Mouse (Mus musculus): ENCODE data around the gene Laptm5. TPM values are rescaled to one million over a fixed set of nuclear protein-coding genes. Genes with fewer than 3 reads are reported as not detected.

The Laptm5 gene
- 39.1 and 42.5 TPM in 2 replicates for polyA plus RNA-seq (2014; fragmentation: Nextera tagmentation; extraction: Ambion mirVana)

DNA sequence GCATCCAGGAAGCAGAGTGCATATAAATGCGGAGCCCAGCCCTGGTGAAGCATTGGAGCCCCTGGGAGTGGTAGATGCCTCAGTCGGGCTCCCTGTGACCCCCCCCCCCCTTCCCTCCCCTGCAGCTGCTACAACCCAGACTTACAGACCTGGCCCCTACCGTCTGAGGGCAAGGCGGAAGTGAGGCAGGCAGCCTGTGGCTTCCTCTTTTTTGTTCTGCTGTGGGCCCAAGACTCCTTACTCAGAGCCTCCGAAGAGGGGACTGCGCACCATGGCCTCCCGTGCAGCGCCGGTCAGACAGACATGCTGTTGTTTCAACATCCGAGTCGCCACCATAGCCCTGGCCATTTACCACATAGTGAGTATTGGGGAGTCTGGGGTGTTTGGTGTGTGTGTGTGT lies at the start of gene Laptm5:
TSS of gene Laptm5 (plus strand) at position 49 of the 400 bp plus-strand sequence.
- DNase-seq (no peak), ATAC-seq (ENCODE audit: insufficient read depth) (no peak)
- Histone ChIP-seq H3K9me3 (ENCODE audit: low read depth, low read length) (no peaks in the 10 kb centered on the region), H3K4me1 (ENCODE audit: insufficient read depth) (no peaks in the 10 kb centered on the region), H3K4me3 (ENCODE audit: low read depth, low read length) (no peak within 1 kb of the TSS), H3K4me2 (no peak within 1 kb of the TSS), H3K27ac (ENCODE audit: low read depth) (no peak within 1 kb of the TSS), H3K36me3 (ENCODE audit: insufficient read depth) (no peaks in the 10 kb centered on the region), H3K27me3 (ENCODE audit: insufficient read depth, low read length) (no peaks in the 10 kb centered on the region), H3K9ac (no peak within 1 kb of the TSS)
- no peak for TF ChIP-seq CTCF (IDR thresholded peaks at IDR 0.05; ENCODE audit: low read depth)
- WGBS: 68% methylated on average over 11 of the region's 11 CpGs

DNA sequence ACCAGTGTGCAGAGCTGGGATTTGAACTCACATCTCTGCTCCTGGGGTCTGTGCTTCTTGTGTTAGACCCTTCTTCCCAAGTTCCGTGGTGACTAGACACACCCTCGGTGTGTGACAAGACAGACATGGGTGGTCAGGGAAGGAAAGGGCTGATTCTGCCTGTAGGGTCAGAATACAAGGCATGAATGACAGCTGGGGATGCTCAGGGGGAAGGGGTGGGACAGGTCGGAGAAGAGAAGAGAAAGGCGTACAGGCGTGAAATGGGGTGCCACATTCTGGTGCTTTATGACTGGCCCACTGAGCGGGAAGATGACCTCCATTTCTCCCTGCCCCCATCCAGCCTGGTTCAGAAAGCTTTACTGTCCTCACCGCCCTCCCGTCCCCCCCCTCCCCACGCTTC lies 47.5 kb upstream of the Laptm5 start:
- H3K27me3 ChIP-seq (ENCODE audit: insufficient read depth, low read length): peaks cover 10% of the 10 kb centered on the region; the same call in 1 of the 2 replicates
- H3K27ac ChIP-seq (ENCODE audit: low read depth): no peak overlapping the region
- no peak for ATAC-seq (ENCODE audit: insufficient read depth)

DNA sequence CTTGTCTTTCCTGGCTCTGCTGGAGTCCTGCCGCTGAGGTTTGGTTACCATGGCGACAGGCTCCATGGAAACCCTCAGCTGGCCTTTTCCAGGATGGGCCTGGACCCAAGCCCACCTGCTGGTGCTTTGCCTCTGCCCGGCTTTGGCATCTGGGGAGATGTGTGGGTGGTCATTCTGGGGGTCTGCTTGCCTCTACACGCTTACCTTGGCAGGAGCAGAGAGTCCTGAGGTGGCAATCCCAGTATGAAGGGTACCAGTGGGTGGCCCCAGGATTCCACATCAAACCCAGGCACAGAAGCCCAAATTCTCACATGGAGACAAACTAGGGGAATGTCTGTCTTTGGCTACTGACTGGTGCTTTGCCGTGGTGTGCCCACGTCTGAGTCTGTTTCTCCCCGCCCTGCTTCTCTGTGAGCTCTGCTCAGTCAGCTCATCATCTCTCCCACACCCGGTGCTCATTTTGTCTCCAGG lies 47.0 kb upstream of the Laptm5 start:
- Histone ChIP-seq H3K9ac (no peak overlapping the region), H3K27me3 (ENCODE audit: insufficient read depth, low read length) (peaks cover 10% of the 10 kb centered on the region; the same call in 1 of the 2 replicates), H3K9me3 (ENCODE audit: low read depth, low read length) (no peaks in the 10 kb centered on the region), H3K4me2 (no peak overlapping the region), H3K4me1 (ENCODE audit: insufficient read depth) (0 out of 2 replicates have a peak, but pooled peaks cover 3% of the 10 kb centered on the region), H3K4me3 (ENCODE audit: low read depth, low read length) (no peak overlapping the region), H3K27ac (ENCODE audit: low read depth) (no peak overlapping the region), H3K36me3 (ENCODE audit: insufficient read depth) (no peaks in the 10 kb centered on the region)
- DNase-seq (peak; percentile 34), ATAC-seq (ENCODE audit: insufficient read depth) (no peak)
- TF ChIP-seq CTCF (IDR thresholded peaks at IDR 0.05; ENCODE audit: low read depth): no peak
- 28% methylated on average over 8 of the region's 8 CpGs for WGBS

More for the DNA sequence above, 47.5 kb upstream of the Laptm5 start:
- no peak for TF ChIP-seq CTCF (IDR thresholded peaks at IDR 0.05; ENCODE audit: low read depth)
- Histone ChIP-seq H3K4me1 (ENCODE audit: insufficient read depth) (0 out of 2 replicates have a peak, but pooled peaks cover 3% of the 10 kb centered on the region), H3K4me2 (no peak overlapping the region), H3K4me3 (ENCODE audit: low read depth, low read length) (no peak overlapping the region), H3K9ac (no peak overlapping the region), H3K9me3 (ENCODE audit: low read depth, low read length) (no peaks in the 10 kb centered on the region), H3K36me3 (ENCODE audit: insufficient read depth) (no peaks in the 10 kb centered on the region)
- DNase-seq: no peak
- WGBS: 34% methylated on average over 8 of the region's 9 CpGs

DNA sequence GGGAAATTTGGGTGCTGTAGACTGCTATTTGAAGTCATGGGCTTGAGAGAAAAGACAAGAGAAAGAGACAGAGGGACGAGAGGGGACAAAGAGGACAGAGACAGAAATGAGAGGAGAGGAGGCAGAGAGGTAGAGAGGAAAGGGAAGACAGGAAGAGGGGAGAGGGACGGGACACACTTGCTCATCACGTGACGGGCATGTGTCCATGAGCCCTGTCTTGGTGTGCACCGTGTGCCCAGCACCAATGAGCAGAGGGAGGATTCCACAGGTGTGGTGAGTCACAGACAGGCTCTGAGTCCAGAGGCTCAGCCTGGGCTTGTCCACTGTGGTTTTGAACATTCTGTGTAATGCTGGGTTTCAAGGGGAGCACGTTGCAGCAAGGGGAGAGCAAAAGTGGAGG lies 45.0 kb upstream of the Laptm5 start:
- Histone ChIP-seq H3K9me3 (ENCODE audit: low read depth, low read length) (no peaks in the 10 kb centered on the region), H3K4me2 (no peak overlapping the region), H3K27ac (ENCODE audit: low read depth) (no peak overlapping the region), H3K4me3 (ENCODE audit: low read depth, low read length) (no peak overlapping the region), H3K27me3 (ENCODE audit: insufficient read depth, low read length) (peaks cover 3% of the 10 kb centered on the region; the same call in 1 of the 2 replicates), H3K36me3 (ENCODE audit: insufficient read depth) (no peaks in the 10 kb centered on the region), H3K4me1 (ENCODE audit: insufficient read depth) (no peaks in the 10 kb centered on the region), H3K9ac (no peak overlapping the region)
- DNase-seq (no peak), ATAC-seq (ENCODE audit: insufficient read depth) (no peak)
- 57% methylated on average over 6 of the region's 6 CpGs for WGBS
- no peak for TF ChIP-seq CTCF (IDR thresholded peaks at IDR 0.05; ENCODE audit: low read depth)

DNA sequence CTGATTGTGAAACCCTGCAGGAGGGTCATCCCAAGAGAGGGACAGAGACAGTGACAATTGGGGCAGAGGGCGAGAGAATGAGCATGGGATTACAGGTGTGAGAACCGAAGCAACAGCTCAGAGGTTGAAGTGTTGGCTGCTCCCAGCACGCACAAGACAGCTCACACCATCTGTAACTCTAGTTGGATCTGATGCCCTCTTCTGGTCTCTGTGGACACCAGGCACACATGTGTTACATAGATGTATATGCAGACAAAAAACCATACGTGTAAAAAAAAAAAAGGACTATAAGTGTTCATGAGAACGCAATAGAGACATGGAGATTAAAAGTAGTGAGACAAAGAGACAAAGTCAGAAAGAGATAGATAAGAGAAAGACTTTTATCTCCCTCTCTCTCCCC lies 44.1 kb upstream of the Laptm5 start:
- H3K4me2 ChIP-seq: no peak overlapping the region
- H3K27ac ChIP-seq (ENCODE audit: low read depth): no peak overlapping the region
- H3K4me1 ChIP-seq (ENCODE audit: insufficient read depth): no peaks in the 10 kb centered on the region
- WGBS: 46% methylated on average over 5 of the region's 5 CpGs
- H3K9me3 ChIP-seq (ENCODE audit: low read depth, low read length): no peaks in the 10 kb centered on the region
- no peak overlapping the region for H3K9ac ChIP-seq
- DNase-seq: no peak
- TF ChIP-seq CTCF (IDR thresholded peaks at IDR 0.05; ENCODE audit: low read depth): 0 out of 2 replicates have a peak, but pooled peaks have one; percentile 9
- ATAC-seq (ENCODE audit: insufficient read depth): no peak
- H3K4me3 ChIP-seq (ENCODE audit: low read depth, low read length): no peak overlapping the region
- H3K36me3 ChIP-seq (ENCODE audit: insufficient read depth): no peaks in the 10 kb centered on the region
- peaks cover 3% of the 10 kb centered on the region; the same call in 1 of the 2 replicates for H3K27me3 ChIP-seq (ENCODE audit: insufficient read depth, low read length)

DNA sequence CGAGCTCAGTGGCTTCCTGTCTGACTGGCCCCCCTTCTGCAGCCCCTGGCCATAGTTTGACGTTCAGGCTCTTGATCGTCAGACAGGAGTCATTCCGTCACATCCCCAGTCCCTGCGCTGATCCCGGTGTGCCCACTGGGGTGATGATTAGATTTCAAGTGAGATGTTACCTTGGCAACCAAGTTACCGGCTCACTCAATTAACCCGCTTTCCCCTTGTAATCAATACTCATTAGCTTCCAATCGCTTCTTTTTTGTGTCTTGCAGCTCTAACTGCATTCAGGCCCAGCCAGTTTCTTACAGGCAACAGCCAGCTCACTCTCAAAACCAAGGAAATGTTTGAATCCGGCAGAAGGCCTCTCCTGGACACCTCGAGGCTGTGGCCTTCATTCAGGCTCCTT lies 40.5 kb upstream of the Laptm5 start:
- H3K27me3 ChIP-seq (ENCODE audit: insufficient read depth, low read length): 0 out of 2 replicates have a peak, but pooled peaks cover 6% of the 10 kb centered on the region
- no peak overlapping the region for H3K4me3 ChIP-seq (ENCODE audit: low read depth, low read length)
- H3K27ac ChIP-seq (ENCODE audit: low read depth): no peak overlapping the region
- no peak for ATAC-seq (ENCODE audit: insufficient read depth)
- no peak overlapping the region for H3K9ac ChIP-seq
- peaks cover 6% of the 10 kb centered on the region; the same call in 1 of the 2 replicates for H3K4me1 ChIP-seq (ENCODE audit: insufficient read depth)
- no peak overlapping the region for H3K4me2 ChIP-seq
- H3K36me3 ChIP-seq (ENCODE audit: insufficient read depth): no peaks in the 10 kb centered on the region
- TF ChIP-seq CTCF (IDR thresholded peaks at IDR 0.05; ENCODE audit: low read depth): no peak
- no peaks in the 10 kb centered on the region for H3K9me3 ChIP-seq (ENCODE audit: low read depth, low read length)
- WGBS: 46% methylated on average over 11 of the region's 11 CpGs
- no peak for DNase-seq

DNA sequence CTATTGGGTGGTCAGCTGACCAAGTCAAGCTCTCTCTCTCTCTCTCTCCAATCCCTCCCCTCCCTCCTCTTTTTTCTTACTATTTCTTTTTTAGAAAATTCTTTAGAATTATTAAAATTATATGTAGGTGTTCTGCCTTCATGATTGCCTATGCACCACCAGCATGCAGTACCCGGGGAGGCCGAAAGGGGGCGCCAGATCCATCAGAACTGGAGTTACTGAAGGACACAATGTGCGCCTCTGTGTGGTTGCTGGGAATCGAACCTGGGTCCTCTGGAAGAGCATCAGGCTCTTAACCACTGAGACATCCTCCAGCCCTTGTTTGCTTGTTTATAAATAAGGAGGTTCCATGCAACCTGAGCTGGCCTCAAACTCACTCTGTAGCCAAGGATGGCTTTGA lies 39.5 kb upstream of the Laptm5 start:
- Histone ChIP-seq H3K36me3 (ENCODE audit: insufficient read depth) (no peaks in the 10 kb centered on the region), H3K4me2 (no peak overlapping the region), H3K27ac (ENCODE audit: low read depth) (no peak overlapping the region), H3K4me1 (ENCODE audit: insufficient read depth) (peaks cover 6% of the 10 kb centered on the region; the same call in 1 of the 2 replicates), H3K9ac (no peak overlapping the region), H3K9me3 (ENCODE audit: low read depth, low read length) (no peaks in the 10 kb centered on the region), H3K27me3 (ENCODE audit: insufficient read depth, low read length) (0 out of 2 replicates have a peak, but pooled peaks cover 6% of the 10 kb centered on the region), H3K4me3 (ENCODE audit: low read depth, low read length) (no peak overlapping the region)
- TF ChIP-seq CTCF (IDR thresholded peaks at IDR 0.05; ENCODE audit: low read depth): peak; percentile 44
- ATAC-seq (ENCODE audit: insufficient read depth) (no peak), DNase-seq (no peak)
- WGBS: 73% methylated on average over 5 of the region's 5 CpGs
